Mouse (Mus musculus) testis, postnatal 10 days (tissue): Measurements from ENCODE around the gene Gabpa.

Experiments
- DNase-seq: peaks from one replicate; pipeline ENCODE4 v3.0.0; 2021; ENCODE audit warnings: low spot score

Gabpa gene

DNA sequence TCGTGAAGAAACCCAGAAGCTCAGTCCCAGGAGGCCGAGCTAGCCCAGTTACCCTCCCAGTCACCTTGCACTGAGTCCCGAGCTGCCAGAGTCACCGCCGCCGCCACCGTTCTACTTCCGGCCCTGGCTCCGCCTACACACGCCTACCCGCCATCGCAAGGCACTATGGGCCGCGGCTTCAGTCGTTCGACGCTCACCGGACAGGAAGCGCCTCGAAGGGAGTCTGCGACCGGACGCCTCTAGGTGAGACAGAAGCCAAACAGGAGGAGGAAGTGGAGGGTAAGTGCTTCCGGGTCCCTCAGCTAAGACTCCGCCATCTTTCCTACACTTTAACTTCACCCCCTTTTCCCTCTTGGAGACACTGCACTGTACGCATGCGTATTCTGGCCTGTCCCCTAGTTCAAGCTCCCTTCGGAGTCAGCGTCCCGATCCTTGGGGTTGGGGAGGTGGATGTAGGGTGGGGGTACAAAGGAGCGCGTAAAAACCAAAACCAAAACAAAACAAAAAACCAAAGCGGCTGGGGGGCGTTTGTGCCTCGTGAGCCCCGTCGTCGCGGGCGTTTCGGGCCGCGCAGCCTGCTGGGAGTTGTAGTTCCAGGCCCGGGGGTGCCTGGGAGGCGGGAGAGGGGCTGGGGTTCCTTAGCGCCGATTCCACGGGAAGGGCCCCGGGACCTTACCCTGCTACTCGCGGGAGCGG lies at the start of gene Gabpa:
Gabpa (plus strand) TSS at position 181 of the 696 bp plus-strand sequence.
- peak; percentile 89 for DNase-seq

DNA sequence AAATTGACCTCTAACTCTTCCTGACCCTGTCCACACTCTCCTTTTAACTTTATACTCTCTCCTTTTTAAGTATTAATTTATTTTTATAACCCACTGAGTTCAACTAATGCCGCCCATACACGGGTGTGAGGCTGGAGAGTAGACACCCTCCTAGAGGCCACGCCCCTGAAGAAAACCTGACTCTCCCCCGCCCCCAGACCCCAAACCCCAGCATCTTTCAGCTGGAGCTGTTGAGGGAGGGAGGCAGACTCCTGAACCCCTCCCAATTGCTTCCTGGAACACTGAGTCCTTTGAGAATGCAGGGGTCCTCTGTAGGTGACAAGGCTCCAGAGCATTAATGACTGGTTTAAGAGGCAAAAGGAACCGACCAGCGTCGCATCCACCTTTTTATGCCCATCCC lies 49.8 kb upstream of the Gabpa start:
- DNase-seq = no peak

DNA sequence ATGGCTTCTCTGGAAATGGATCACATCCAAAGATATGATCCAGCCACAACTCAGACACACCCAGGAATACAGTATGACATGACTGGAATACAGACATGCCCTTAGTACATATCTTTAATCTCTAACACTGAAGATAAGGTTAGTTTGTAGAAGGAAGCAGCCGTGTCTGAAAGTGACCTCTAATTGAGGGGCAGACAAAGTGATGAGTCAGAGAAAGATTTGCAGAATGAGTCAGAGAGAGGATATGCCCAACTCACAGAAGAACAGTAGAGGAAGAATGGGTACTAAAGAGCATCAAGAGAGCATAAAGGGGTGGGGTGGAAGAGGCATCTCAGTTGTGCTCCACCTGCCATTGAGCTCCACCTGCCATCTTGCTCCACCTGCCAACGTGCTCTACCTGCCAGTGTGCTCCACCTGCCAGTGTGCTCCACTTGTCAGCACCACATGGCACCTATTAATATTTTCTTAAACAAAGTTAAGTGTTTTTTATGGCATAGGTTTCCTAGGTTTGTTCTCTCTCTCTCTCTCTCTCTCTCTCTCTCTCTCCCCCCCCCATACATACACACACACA lies 44.0 kb upstream of the Gabpa start:
- no peak for DNase-seq

DNA sequence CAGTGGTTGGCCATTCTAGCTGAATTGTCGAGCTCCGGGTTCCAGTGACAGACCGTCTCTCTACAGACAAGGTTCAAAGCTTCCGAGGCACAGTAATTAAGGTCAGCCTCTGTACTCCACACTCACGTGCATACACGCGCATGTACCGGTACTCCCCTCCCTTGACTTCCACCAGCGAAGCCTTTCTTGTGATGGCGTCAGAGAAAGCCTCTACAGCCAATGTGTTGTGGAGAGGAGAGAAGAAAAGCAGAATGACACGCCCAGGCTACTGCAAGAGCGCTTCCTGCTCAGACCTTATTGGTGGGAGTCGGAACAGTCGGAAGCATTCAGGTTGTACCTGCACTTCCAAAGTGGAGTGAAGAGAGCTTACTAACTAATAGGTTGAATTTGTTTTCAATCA lies 41.3 kb upstream of the Gabpa start:
- DNase-seq = no peak

DNA sequence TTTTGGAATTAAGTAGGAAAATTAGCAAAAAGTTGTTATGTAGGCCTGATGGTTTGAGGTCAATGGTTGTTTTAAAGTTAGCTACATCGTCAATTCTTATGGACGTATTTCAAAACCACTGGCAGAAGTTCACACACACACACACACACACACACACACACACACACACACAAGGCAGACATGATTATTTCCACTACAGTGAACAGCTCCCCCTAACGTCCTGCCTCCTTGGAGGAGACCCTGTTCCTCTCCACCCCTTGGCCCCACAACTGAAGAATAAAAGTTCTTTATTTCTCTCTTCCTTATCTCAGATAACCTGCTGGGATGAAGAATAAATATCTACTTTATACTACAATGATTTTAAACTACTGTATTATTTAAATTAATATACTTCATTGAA lies 39.4 kb upstream of the Gabpa start:
- no peak for DNase-seq

DNA sequence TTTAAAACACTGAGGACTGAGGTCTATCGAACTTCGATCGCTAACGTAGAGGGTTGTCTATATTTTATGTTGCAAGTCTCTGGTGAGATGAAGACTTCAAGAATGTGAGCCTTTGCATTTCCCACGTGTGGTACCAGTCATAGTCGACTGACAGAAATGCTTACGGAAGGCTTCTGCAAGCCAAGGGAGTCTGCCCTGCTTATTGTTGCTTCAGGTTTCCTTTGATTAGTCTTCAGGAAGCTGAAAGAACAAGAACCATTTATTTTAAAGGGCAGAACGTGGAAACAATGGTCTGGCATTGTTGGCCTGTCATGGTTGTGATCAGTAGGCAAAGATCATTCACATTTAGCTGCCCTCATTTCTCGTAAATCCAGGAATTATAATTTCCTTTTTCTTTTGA lies 38.0 kb upstream of the Gabpa start:
- DNase-seq = no peak

DNA sequence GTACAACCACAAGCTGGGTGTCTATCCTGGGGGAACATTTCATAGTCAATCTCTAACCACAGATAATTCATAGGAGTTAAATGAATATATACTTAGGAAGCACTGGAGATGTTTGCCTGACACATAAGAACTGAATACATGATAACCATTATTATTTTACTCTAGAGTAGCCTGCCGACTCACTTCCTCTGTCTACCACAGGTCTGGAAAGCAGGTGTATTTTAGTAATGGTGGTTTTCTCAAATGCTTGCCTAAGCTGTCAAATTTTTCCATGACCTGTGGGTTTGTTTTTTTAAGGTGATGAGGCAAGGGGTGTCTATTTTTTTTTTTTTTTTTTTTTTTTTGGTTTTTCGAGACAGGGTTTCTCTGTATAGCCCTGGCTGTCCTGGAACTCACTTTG lies 34.7 kb upstream of the Gabpa start:
- DNase-seq = no peak

DNA sequence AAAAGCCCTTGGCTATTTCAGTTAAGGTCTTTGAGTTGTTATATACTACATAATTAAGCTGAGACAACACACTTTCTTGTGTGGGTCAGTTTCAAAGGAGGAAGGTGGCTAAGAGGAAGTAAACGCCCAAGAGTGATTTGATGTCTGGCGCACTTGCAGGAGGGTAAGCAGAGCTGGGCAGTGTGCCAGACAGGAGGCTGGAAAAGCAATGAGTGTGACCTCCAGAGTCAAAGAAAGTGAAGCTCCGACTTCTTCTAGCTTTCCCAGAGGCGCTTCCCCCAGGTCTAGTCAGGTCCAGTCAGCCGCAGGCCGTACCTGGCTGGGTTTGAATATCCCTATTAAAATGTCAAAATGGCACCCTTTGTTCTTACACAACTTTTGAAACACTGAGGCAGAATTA lies 32.5 kb upstream of the Gabpa start:
- peak; percentile 53 for DNase-seq

DNA sequence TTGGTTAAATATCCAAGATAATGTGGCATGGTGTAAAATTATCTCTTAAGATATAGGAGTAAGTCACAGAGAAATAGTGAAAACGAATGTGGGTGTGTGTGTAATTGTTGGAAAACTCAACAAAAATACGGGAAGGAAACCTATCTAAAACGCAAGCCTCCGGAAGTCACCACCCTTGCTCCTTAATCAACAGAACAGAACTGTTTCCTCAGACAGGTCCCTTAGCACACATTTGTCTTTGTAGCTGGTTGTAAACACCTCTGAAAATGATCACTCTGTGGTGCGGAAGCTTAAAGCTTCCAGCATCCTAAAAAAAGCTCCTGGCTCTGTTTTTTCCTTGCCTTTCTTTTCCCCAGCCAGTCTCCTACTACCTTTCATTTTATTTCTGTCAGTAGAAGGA lies 29.9 kb upstream of the Gabpa start:
- DNase-seq = no peak

DNA sequence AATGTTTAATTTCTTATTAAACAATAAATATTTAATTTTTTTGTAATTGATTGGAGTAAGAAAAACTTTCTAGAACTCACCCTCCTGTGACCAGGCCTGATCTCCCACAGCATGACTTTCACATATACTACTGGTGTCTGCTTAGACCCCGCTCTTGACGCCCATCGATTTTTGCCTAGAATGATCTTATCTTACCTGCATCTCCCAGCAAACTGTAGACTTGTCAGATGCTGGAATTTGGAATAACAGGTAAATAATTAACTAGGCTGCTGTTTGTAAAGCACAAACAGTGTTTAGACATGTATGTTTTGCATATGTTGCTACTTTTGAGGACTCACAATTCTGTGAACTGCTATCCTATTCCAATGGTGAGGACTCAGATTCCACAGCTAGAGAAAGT lies 28.6 kb upstream of the Gabpa start:
- DNase-seq = no peak

DNA sequence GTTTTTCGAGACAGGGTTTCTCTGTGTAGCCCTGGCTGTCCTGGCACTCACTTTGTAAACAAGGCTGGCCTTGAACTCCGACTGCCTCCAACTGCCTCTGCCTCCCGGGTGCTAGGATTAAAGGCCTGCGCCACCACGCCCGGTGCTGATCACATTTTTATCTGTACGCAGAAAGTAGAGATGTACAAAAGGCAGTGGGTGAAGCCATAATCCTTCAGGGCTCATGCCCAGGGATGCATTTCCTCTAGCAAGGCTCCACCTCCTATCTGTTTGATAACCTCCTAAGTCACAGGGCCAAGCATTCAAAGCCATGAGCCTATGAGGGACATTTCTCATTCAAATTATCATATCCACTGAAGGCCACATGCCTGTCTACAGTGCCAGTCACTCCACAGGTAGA lies 26.9 kb upstream of the Gabpa start:
- no peak for DNase-seq

DNA sequence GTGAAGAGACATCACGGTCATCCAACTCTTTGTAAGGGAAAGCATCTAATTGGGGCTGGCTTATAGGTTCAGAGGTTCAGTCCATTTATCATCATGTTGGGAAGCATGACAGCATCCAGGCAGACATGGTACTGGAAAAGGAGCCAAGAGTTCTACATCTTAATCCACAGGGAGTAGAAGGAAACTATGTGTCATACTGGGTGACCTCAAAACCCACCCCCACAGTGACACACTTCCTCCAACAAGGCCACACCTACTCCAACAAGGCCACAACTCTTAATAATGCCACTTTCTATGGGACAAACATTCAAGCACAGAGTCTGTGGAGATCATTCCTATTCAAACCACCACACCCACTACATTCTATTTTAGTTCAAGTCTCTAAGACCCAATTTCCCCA lies 24.5 kb upstream of the Gabpa start:
- DNase-seq = no peak

DNA sequence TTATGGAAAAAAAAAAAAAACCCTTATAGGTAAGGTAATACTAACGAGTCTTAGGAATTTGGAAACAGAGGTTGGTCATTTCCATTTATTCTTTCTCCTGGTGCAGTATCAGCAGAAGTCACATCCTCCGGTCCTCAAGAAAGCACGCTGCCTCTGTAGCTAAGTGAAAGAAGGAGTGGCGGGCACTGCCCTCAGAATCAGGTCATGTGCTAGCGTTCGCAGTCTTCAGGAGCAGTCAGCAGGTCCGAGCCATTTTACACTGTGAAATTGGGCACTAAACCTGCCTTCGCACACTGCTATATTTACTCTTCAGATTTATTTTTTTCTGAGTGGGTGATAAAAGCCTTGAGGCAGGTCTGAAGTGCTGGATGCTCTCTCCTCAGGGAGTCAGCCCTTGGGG lies 20.9 kb upstream of the Gabpa start:
- no peak for DNase-seq

DNA sequence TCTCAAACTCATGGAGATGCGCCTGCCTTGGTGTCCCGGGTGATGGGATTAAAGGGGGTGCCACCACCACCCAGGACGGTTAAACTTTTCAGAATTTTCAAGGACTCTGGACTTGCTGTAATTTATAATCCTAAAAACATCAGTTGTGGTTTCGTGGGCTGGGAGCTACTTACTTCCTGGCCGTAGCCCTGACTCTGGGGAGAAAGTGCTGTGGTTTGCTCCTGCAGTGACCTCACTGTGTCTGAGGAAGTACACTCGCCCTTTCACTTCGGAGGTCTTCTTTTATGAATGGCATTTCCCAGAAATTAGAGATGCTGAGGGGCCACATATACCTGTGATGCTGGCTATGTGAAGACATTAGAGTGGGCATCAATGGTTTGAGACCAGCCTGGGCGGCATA lies 20.2 kb upstream of the Gabpa start:
- DNase-seq = no peak

DNA sequence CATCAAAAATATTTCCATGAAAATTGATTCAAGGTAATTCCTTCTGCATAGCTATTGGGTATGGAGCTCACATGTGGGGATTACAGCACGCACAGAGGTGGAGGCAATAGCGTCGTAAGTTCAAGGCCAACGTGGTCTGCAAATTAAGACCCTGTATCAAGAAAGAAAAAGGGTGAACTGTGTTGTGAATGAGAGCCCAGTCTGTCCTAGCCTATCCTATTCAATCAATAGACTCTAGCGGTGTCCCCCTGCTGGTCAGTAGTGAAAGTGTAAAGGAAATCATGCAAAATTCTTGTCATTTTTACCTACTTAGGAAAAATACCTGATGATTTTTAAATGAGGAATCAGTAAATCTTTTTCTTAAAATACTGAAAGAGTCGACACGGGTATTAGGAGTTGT lies 17.3 kb upstream of the Gabpa start:
- peak; percentile 51 for DNase-seq

DNA sequence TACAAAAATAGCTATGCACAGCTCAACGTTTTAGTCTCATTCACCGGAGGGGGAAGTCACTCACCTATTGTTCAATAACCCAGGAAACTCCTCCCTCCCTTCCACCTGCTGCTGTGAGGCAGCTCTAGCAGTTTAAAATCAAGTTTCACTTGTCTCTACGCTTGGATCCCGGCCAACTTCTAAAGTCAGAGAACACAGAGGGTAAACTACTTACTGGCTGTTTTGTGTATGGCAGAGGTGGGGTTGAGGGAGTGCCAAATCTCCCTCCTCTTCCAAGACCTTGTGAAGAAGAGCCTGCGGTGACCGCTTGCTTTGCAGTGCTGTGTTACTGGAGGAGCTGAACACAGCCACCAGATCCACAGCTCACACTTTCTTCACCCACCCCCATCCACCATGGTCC lies 9.7 kb upstream of the Gabpa start:
- peak; percentile 44 for DNase-seq

DNA sequence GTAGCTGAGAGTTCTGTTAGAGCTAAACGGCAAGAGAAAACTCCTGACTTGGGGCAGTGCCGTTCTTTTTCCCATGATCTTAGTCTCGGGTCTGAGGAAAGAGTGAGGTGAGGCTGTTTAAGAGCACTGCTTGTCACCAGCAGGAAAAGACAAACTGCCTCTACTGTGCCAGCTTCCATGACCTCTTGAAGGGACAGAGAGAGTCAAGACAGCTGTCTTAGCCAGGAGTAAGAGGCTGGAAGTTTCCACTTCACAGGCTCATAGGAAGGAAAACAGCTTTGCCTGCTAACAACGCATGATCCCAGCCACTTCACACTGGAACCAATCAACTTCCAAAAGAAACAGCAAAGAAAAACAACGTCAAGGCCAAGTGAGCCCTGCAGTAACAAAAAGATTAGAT lies 3.0 kb upstream of the Gabpa start:
- no peak for DNase-seq

DNA sequence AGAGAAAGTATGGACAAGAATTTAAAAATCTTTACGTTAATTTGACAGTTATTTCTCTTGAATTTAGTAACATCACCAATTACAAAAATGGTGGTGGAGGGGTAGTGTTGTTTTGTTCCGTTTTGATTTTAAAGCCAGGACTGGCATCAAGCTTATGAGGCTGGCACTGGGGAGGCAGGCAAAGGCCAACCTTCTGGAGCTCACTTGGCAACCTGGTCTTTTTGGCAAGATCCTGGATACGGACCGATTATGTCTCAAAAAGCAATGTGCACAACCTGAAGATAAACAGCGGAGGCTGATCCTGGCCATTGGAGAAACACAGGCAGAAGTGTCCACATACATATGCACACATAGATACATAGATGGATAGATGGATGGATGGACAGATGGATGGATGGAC lies 2.0 kb upstream of the Gabpa start:
- no peak for DNase-seq

DNA sequence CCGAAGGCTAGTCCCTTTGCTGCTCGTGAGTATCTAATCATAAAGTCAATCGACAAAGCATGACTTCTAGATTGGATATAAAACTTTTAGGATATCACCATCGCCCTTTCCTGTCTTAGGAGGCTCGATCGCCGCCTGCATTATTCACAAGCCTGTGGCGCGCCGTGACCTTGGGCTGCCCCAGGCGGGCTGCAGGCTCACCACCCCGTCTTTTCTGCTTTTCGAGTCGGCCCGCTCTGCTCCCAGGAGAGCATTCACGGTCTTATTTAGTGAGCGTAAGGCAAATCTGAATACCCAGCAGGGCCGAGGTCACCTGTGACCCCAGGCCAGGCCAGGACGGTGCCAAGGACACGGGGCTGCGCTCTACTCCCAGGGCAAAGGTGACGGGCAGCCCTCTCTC lies 381 bp upstream of the Gabpa start:
- DNase-seq = no peak

DNA sequence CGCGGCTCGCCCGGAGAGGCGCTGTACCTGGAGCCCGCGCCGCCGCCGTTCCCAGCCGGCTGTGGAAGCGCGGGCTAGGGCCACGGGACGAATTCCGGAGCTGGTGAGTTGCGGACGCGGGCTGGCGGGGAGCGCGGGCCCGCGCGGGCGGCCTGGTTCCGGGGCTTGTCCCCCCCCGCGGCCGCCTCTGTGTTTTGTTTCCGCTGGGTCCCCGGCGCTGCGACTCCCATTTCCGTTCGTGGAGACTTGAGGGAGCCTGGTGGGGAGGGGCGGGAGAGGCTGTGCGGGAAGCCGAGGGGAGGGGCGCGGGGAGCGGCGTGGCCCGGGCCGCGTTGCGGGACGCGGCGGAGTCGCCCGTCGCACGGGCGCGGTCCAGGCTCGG lies 707 bp downstream of the Gabpa start, which contains the start of gene Atp5j:
Atp5j (minus strand) TSS at position 185 of the 382 bp plus-strand sequence.
- DNase-seq = peak; percentile 89

DNA sequence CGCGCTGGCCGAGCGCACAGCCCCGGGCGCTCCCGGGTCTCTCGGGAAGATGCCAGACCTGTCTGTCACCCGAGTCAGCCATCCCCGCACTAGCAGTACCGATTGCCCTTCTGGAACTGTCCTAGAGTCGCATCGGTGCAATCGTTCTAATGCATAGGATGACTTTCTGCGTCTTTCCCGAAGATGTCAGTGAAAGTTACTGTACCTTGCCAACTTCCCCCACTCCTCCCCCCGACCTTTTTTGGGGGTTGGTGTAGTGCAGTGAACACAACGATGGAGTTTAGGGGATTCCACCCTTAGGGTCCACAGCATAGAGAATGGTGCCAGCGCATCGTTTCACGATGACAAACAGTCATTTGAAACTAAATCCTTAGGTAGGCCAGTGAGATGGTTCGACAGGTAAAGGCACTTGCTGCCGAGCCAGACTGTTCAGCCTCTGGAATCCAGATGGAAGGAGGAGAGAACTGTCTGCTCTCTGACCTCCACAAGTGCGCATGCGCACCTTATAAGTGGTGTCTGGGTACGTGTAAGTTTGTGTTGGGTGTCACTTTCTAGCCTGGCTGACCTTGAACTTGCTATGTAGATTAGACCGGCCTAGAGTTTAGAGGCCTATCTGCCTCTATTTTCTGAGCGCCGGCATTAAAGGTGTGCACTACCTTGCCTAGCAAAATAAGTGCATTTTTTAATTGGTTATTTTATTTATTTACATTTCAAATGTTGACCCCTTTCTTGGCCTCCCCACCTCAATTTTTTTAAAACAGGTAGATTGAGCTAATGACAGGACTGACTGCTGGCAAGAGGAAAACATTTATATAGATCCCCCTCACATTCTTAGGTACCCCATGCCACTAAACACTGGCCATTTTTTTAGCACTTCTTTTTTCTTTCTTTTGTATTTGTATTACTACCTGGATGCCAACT lies 1.4 kb downstream of the Gabpa start:
- DNase-seq = peak; percentile 60

DNA sequence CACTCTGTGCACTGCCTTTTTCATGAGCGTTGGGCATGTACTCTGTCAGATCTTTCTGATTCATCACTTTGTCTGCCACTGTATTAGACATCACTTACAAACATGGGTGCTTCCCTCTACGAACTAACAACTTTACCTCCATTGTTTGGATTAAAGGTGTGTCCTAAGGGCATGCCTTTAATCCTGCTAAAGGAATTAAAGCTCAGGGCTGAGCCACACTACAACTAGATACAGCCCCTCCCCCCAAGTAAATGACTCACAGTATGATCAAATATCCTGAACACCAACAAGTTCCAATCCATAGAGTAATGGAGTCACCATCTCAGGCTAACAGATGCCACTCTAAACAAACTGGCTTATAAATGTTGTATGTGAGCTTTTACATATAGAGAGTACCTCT lies 3.9 kb downstream of the Gabpa start:
- DNase-seq = no peak

DNA sequence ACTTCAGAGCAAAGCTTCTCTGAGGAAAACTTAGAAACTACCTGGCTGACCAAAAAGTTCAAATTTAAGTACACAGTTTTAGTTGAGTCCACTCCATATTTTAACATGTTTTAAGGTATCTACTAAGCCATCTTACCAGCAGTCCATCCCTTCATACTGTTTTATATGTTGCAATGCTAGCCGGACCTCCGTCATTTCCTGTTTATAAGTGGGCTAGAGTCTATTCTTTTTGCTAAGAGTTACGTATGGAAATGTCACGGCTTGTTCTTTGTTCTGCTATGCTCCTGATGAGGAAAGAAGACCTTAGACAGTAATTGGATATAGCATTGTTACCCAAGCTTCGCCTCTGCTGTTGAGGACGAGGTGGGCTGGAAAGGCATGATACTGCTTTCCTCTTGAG lies 18.8 kb downstream of the Gabpa start:
- DNase-seq = no peak
